Mouse (Mus musculus) midbrain, embryonic 12.5 days (tissue): ENCODE measurements around the gene Fndc11. TPM values are rescaled to one million over a fixed set of nuclear protein-coding genes. Genes with fewer than 3 reads are reported as not detected.
A peak's percentile ranks its signal among the peaks of the same experiment; 100 is the strongest.
"Not testable (repeated sequence)": the region's sequence is repeated elsewhere in the genome, so short reads cannot be mapped to it uniquely, and the experiment has no call there.

Source experiments
- ATAC-seq: fragments of 200-750 bp; cut with Nextera tagmentation; 2 replicates; pipeline ENCODE4 v1.8.0; 2017; ENCODE audit warnings: low read depth, moderate TSS enrichment, moderate library complexity; ENCODE audit not compliant: low FRiP score
- H3K27ac ChIP-seq: fragments of 300-500 bp; sonication (generic); replicated peaks from 2 replicates; pipeline ENCODE4 v1.5.1; 2016; ENCODE audit warnings: mild to moderate bottlenecking
- H3K27me3 ChIP-seq: fragments of 300-500 bp; sonication (generic); 2 replicates; pipeline ENCODE4 v1.6.1; 2016; ENCODE audit warnings: mild to moderate bottlenecking
- H3K36me3 ChIP-seq: fragments of 300-500 bp; sonication (generic); 2 replicates; pipeline ENCODE4 v1.6.1; 2016
- H3K4me1 ChIP-seq: fragments of 300-500 bp; sonication (generic); 2 replicates; pipeline ENCODE4 v1.6.1; 2016
- H3K4me2 ChIP-seq: fragments of 300-500 bp; sonication (generic); replicated peaks from 2 replicates; pipeline ENCODE4 v1.6.1; 2016; ENCODE audit warnings: mild to moderate bottlenecking, moderate library complexity
- H3K4me3 ChIP-seq: fragments of 300-500 bp; sonication (generic); 2 replicates; pipeline ENCODE4 v1.5.1; 2016; ENCODE audit warnings: mild to moderate bottlenecking
- H3K9ac ChIP-seq: fragments of 300-500 bp; sonication (generic); replicated peaks from 2 replicates; pipeline ENCODE4 v1.6.1; 2016; ENCODE audit warnings: mild to moderate bottlenecking, moderate library complexity
- H3K9me3 ChIP-seq: fragments of 300-500 bp; sonication (generic); 2 replicates; pipeline ENCODE4 v1.6.1; 2016; ENCODE audit warnings: mild to moderate bottlenecking
- WGBS: fragments of 180-500 bp; shearing (Covaris S2); methylation state at CpG from one replicate; pipeline ENCODE4 v1.1.7; 2016; 5-methylcytosine and 5-hydroxymethylcytosine counted together
- polyA plus RNA-seq: library from polyadenylated mRNA; unstranded; fragments of >200 nt; fragmentation: Nextera tagmentation; extraction: Ambion mirVana; gene quantifications from 2 replicates; pipeline ENCODE4 v1.2.1, GENCODE M21; 2016

Fndc11 gene
- 0.15 and 0.20 TPM in 2 replicates for polyA plus RNA-seq

GRCm38 (mm10) chr2:181219538-181220216 lies at the start of gene Fndc11:
Fndc11 (plus strand) TSS chr2:181220013.
- H3K4me2 ChIP-seq, result peak within 1 kb of the TSS; percentile 57
- 5% methylated on average over 25 of the region's 25 CpGs for WGBS
- no peak within 1 kb of the TSS for H3K27ac ChIP-seq
- peak; percentile 66; the same call in 1 of the 2 replicates for ATAC-seq
- peak within 1 kb of the TSS; percentile 23 for H3K4me3 ChIP-seq
- H3K9me3 ChIP-seq, result no peaks in the 10 kb centered on the region
- peaks cover 12% of the 10 kb centered on the region for H3K4me1 ChIP-seq
- peaks cover 23% of the 10 kb centered on the region for H3K27me3 ChIP-seq
- H3K9ac ChIP-seq, result peak within 1 kb of the TSS; percentile 8; the same call in 1 of the 2 replicates
- H3K36me3 ChIP-seq, result no peaks in the 10 kb centered on the region

- ATAC-seq, result no peak
- H3K4me3 ChIP-seq, result no peak overlapping the region
- WGBS, result 93% methylated on average over 3 of the region's 3 CpGs
- H3K9me3 ChIP-seq, result no peaks in the 10 kb centered on the region
- no peak overlapping the region for H3K27ac ChIP-seq
- H3K27me3 ChIP-seq, result no peaks in the 10 kb centered on the region
- H3K36me3 ChIP-seq, result no peaks in the 10 kb centered on the region
- H3K4me2 ChIP-seq, result no peak overlapping the region
- no peak overlapping the region for H3K9ac ChIP-seq
- H3K4me1 ChIP-seq, result no peaks in the 10 kb centered on the region
These were observed 45.2 kb upstream of the Fndc11 start for GRCm38 (mm10) chr2:181174646-181175045.

GRCm38 (mm10) chr2:181178015-181178414 lies 41.8 kb upstream of the Fndc11 start:
- H3K4me3 ChIP-seq, result no peak overlapping the region
- H3K27me3 ChIP-seq, result no peaks in the 10 kb centered on the region
- H3K27ac ChIP-seq, result no peak overlapping the region
- no peaks in the 10 kb centered on the region for H3K4me1 ChIP-seq
- H3K9me3 ChIP-seq, result no peaks in the 10 kb centered on the region
- ATAC-seq, result no peak
- 79% methylated on average over 3 of the region's 3 CpGs for WGBS
- no peak overlapping the region for H3K4me2 ChIP-seq
- no peak overlapping the region for H3K9ac ChIP-seq
- no peaks in the 10 kb centered on the region for H3K36me3 ChIP-seq

- no peak overlapping the region for H3K9ac ChIP-seq
- H3K27ac ChIP-seq, result no peak overlapping the region
- WGBS, result 87% methylated on average over 5 of the region's 5 CpGs
- H3K4me1 ChIP-seq, result no peaks in the 10 kb centered on the region
- no peak overlapping the region for H3K4me3 ChIP-seq
- no peaks in the 10 kb centered on the region for H3K9me3 ChIP-seq
- H3K4me2 ChIP-seq, result no peak overlapping the region
- no peaks in the 10 kb centered on the region for H3K27me3 ChIP-seq
- H3K36me3 ChIP-seq, result no peaks in the 10 kb centered on the region
- no peak for ATAC-seq
These were observed 41.3 kb upstream of the Fndc11 start for GRCm38 (mm10) chr2:181178471-181178870.

- Histone ChIP-seq H3K4me1 (no peaks in the 10 kb centered on the region), H3K4me2 (no peak overlapping the region), H3K27ac (no peak overlapping the region), H3K9ac (no peak overlapping the region), H3K9me3 (no peaks in the 10 kb centered on the region), H3K4me3 (no peak overlapping the region), H3K36me3 (no peaks in the 10 kb centered on the region), H3K27me3 (peaks cover 8% of the 10 kb centered on the region; the same call in 1 of the 2 replicates)
- WGBS, result 79% methylated on average over 6 of the region's 6 CpGs
- ATAC-seq, result no peak
These were observed 38.9 kb upstream of the Fndc11 start for GRCm38 (mm10) chr2:181180898-181181297.

GRCm38 (mm10) chr2:181186635-181187034 lies 33.2 kb upstream of the Fndc11 start:
- peaks cover 14% of the 10 kb centered on the region; the same call in 1 of the 2 replicates for H3K36me3 ChIP-seq
- peak overlapping the region; percentile 93 for H3K27ac ChIP-seq
- ATAC-seq, result peak; percentile 73
- peak overlapping the region; percentile 93 for H3K9ac ChIP-seq
- H3K4me1 ChIP-seq, result peaks cover 13% of the 10 kb centered on the region
- H3K4me3 ChIP-seq, result peak overlapping the region; percentile 72
- no peaks in the 10 kb centered on the region for H3K9me3 ChIP-seq
- peak overlapping the region; percentile 64 for H3K4me2 ChIP-seq
- WGBS, result under 1% methylated on average over 14 of the region's 14 CpGs
- H3K27me3 ChIP-seq, result peaks cover 8% of the 10 kb centered on the region; the same call in 1 of the 2 replicates

GRCm38 (mm10) chr2:181187121-181188000 lies 32.5 kb upstream of the Fndc11 start, which contains the start of gene Ppdpf:
Ppdpf (plus strand) TSS chr2:181187247.
- H3K4me2 ChIP-seq, result peak within 1 kb of the TSS; percentile 64
- peak within 1 kb of the TSS; percentile 72 for H3K4me3 ChIP-seq
- H3K4me1 ChIP-seq, result peaks cover 13% of the 10 kb centered on the region
- H3K9me3 ChIP-seq, result no peaks in the 10 kb centered on the region
- peak within 1 kb of the TSS; percentile 93 for H3K9ac ChIP-seq
- peaks cover 14% of the 10 kb centered on the region; the same call in 1 of the 2 replicates for H3K36me3 ChIP-seq
- peaks cover 8% of the 10 kb centered on the region; the same call in 1 of the 2 replicates for H3K27me3 ChIP-seq
- peak within 1 kb of the TSS; percentile 93 for H3K27ac ChIP-seq
- WGBS, result under 1% methylated on average over 56 of the region's 64 CpGs
- ATAC-seq, result peak; percentile 91

GRCm38 (mm10) chr2:181188681-181189080 lies 31.1 kb upstream of the Fndc11 start:
- no peak for ATAC-seq
- Histone ChIP-seq H3K27ac (peak overlapping the region; percentile 93; the same call in 1 of the 2 replicates), H3K9ac (0 out of 2 replicates have a peak overlapping the region, but pooled peaks have one; percentile 11), H3K4me2 (peak overlapping the region; percentile 64), H3K4me1 (peaks cover 13% of the 10 kb centered on the region), H3K27me3 (peaks cover 8% of the 10 kb centered on the region; the same call in 1 of the 2 replicates), H3K36me3 (peaks cover 14% of the 10 kb centered on the region; the same call in 1 of the 2 replicates), H3K4me3 (peak overlapping the region; percentile 72), H3K9me3 (no peaks in the 10 kb centered on the region)
- WGBS, result 68% methylated on average over 2 of the region's 2 CpGs

GRCm38 (mm10) chr2:181189321-181189720 lies 30.5 kb upstream of the Fndc11 start:
- H3K9ac ChIP-seq, result no peak overlapping the region
- peaks cover 13% of the 10 kb centered on the region for H3K4me1 ChIP-seq
- H3K4me3 ChIP-seq, result no peak overlapping the region
- no peak overlapping the region for H3K4me2 ChIP-seq
- H3K9me3 ChIP-seq, result no peaks in the 10 kb centered on the region
- no peak for ATAC-seq
- WGBS, result 89% methylated on average over 1 of the region's 1 CpGs
- peaks cover 14% of the 10 kb centered on the region; the same call in 1 of the 2 replicates for H3K36me3 ChIP-seq
- no peak overlapping the region for H3K27ac ChIP-seq
- peaks cover 4% of the 10 kb centered on the region; the same call in 1 of the 2 replicates for H3K27me3 ChIP-seq

- H3K4me3 ChIP-seq, H3K27me3 ChIP-seq, H3K9ac ChIP-seq, H3K4me1 ChIP-seq, H3K4me2 ChIP-seq, H3K27ac ChIP-seq, H3K9me3 ChIP-seq, ATAC-seq: not testable (repeated sequence)
- peaks cover 14% of the 10 kb centered on the region; the same call in 1 of the 2 replicates for H3K36me3 ChIP-seq
- 80% methylated on average over 4 of the region's 4 CpGs for WGBS
These were observed 28.4 kb upstream of the Fndc11 start for GRCm38 (mm10) chr2:181191385-181191784.

- no peaks in the 10 kb centered on the region for H3K27me3 ChIP-seq
- no peak overlapping the region for H3K4me3 ChIP-seq
- no peak overlapping the region for H3K4me2 ChIP-seq
- no peak for ATAC-seq
- no peak overlapping the region for H3K27ac ChIP-seq
- H3K36me3 ChIP-seq, result peaks cover 14% of the 10 kb centered on the region; the same call in 1 of the 2 replicates
- H3K9me3 ChIP-seq, result no peaks in the 10 kb centered on the region
- H3K4me1 ChIP-seq, result peaks cover 8% of the 10 kb centered on the region
- H3K9ac ChIP-seq, result no peak overlapping the region
- WGBS, result 57% methylated on average over 4 of the region's 4 CpGs
These were observed 27.9 kb upstream of the Fndc11 start for GRCm38 (mm10) chr2:181191936-181192335.
